Mouse (Mus musculus): ENCODE measurements around the gene Trim17. TPM values are rescaled to one million over a fixed set of nuclear protein-coding genes. Genes with fewer than 3 reads are reported as not detected.

The Trim17 gene
- polyA plus RNA-seq, 1 experiment from 2014 or later: 0.13 TPM

DNA sequence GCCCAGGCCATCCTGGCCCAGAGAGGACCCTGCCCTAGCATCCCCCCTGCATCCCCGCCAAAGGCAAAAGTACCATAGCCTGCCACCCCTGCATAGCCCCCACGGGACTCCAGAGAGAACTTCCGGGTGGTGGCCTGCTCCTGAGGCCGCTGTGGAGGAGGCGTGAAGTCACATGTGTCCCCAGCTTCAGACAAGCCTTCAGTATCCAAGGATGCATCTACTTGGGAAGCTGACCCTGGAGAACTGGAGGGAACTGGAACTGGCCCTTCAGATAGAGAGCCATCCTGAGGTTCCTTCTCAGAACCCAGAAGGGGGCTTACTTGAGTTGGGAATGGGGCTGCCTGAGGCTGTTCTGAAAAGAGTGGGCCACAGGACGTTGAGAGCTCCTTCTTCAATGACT, 45.3 kb downstream of the Trim17 start:
- Histone ChIP-seq H3K9me3 (replicated peaks) (no peaks in the 10 kb centered on the region), H3K4me3 (no peak overlapping the region), H3K27ac (no peak overlapping the region), H3K27me3 (replicated peaks) (peaks cover 54% of the 10 kb centered on the region), H3K4me2 (no peak overlapping the region), H3K4me1 (peaks cover 14% of the 10 kb centered on the region), H3K9ac (no peak overlapping the region), H3K36me3 (no peaks in the 10 kb centered on the region)
- WGBS (ENCODE audit: insufficient replicate concordance): 69% methylated on average over 6 of the region's 6 CpGs
- ATAC-seq: no peak

DNA sequence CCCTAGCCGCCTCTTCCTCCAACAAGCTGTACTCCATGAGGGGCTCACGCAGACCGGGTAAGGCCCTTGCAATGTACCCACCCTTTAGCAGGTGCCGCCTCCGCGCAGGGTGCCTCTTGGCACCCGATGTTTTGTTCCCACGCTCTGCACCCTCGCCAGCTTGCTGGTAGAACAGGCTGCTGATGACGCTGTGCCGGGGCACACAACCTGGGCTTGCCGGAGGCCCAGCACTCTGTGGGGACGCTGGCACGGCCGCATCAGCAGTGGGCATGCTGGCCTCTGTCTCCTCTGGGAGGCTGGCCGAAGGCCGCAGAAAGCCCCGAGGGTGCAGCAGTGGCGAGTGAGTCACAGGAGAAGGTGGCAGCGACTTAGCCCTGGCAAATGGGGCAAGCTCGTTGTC, 46.1 kb downstream of the Trim17 start:
- Histone ChIP-seq H3K4me2 (no peak overlapping the region), H3K27me3 (replicated peaks) (peaks cover 46% of the 10 kb centered on the region), H3K9ac (no peak overlapping the region), H3K4me1 (peaks cover 9% of the 10 kb centered on the region), H3K36me3 (no peaks in the 10 kb centered on the region), H3K27ac (no peak overlapping the region), H3K4me3 (no peak overlapping the region), H3K9me3 (replicated peaks) (no peaks in the 10 kb centered on the region)
- WGBS (ENCODE audit: insufficient replicate concordance): 82% methylated on average over 21 of the region's 21 CpGs
- ATAC-seq: no peak

DNA sequence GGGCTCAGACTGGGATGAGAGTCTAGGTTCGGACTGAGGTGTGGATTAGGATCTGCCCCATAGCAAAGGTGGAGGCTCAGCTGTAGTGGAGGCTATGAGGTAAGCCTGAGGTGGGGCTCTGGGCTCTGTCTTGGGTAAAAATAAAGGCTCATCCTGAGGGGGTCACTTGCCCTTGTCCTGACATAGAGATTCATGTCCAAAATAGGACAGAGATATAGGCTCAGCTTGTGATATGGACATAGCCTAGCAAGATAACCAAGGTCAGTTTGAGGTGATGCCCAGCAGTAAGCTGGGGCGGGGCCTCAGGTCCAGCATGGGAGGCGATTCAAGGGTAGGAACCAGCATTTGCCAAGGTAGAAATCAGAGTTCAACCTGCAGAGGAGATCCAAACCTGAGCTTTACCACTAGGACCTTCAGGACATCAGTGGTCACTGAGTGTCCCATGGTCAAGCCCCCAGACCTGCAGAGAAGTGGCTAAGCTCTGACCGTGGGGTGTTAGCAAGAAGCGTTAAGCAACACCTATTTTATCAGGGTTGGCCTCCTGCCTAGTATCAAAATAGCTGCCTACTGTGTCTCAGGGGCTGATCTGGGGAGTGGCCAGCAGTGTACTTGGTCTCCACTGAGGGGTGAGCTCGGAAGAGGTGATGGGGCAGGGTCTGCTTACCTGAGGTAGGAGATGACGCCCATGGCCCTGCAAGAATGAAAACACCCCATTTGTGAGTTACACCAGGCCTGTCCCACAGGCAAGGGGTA, 48.0 kb downstream of the Trim17 start:
- no peak overlapping the region for H3K9ac ChIP-seq
- ATAC-seq: no peak
- H3K9me3 ChIP-seq (replicated peaks): no peaks in the 10 kb centered on the region
- no peak overlapping the region for H3K27ac ChIP-seq
- 61% methylated on average over 7 of the region's 7 CpGs for WGBS (ENCODE audit: insufficient replicate concordance)
- H3K36me3 ChIP-seq: no peaks in the 10 kb centered on the region
- no peak overlapping the region for H3K4me2 ChIP-seq
- peaks cover 4% of the 10 kb centered on the region; the same call in 1 of the 2 replicates for H3K4me1 ChIP-seq
- H3K4me3 ChIP-seq: no peak overlapping the region
- H3K27me3 ChIP-seq (replicated peaks): peaks cover 28% of the 10 kb centered on the region; the same call in 1 of the 2 replicates

DNA sequence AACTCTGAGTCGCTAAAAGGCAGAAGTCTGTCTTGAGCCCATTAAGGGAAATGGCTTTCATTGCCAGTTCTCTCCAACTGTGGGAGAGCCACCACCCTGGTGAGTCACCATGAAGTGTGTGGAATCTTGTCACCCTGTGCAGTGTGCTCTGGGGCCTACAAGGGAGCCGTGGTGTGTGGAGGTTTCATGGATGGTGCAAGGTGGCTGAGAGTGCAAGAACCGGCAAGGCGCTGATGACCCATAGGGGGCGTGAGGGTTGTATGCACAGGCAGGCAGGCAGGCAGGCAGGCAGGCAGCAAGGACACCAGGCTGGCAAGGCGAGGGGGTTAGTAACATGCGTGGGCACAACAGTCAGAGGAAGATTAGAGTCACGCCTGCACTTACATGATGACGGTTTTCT, 60.6 kb downstream of the Trim17 start:
- no peak overlapping the region for H3K4me3 ChIP-seq
- H3K27ac ChIP-seq: no peak overlapping the region
- no peak for ATAC-seq
- no peaks in the 10 kb centered on the region for H3K4me1 ChIP-seq
- H3K27me3 ChIP-seq (replicated peaks): no peaks in the 10 kb centered on the region; the same call in 1 of the 2 replicates
- H3K36me3 ChIP-seq: no peaks in the 10 kb centered on the region
- H3K9ac ChIP-seq: no peak overlapping the region
- no peak overlapping the region for H3K4me2 ChIP-seq
- WGBS (ENCODE audit: insufficient replicate concordance): 32% methylated on average over 9 of the region's 9 CpGs
- no peaks in the 10 kb centered on the region for H3K9me3 ChIP-seq (replicated peaks)

Small RNAs within 50 kb of the gene (microRNA-seq; reads per million reads assigned to microRNA genes)
- gene Gm44313: 2.1 reads per million

Other genes starting within 250 kb of the Trim17 start
- gene Olfr318, start 230.7 kb upstream of the Trim17 start, polyA plus RNA-seq (2016; fragmentation: Nextera tagmentation; extraction: Ambion mirVana): not detected in 2 replicates
- not detected in 2 replicates for gene Olfr317, start 215.5 kb upstream of the Trim17 start, polyA plus RNA-seq (2016; fragmentation: Nextera tagmentation; extraction: Ambion mirVana)
- gene Olfr316, start 202.0 kb upstream of the Trim17 start, polyA plus RNA-seq (2016; fragmentation: Nextera tagmentation; extraction: Ambion mirVana): not detected in 2 replicates
- not detected in 2 replicates for gene Olfr315, start 181.5 kb upstream of the Trim17 start, polyA plus RNA-seq (2016; fragmentation: Nextera tagmentation; extraction: Ambion mirVana)
- gene Olfr314, start 171.7 kb upstream of the Trim17 start, polyA plus RNA-seq (2016; fragmentation: Nextera tagmentation; extraction: Ambion mirVana): not detected in 2 replicates
- 0.31 TPM in 1 of 2 replicates, not detected in the other for gene Fam183b, start 152.7 kb upstream of the Trim17 start, polyA plus RNA-seq (2016; fragmentation: Nextera tagmentation; extraction: Ambion mirVana)
- not detected in 2 replicates for gene Olfr313, start 139.7 kb upstream of the Trim17 start, polyA plus RNA-seq (2016; fragmentation: Nextera tagmentation; extraction: Ambion mirVana)
- not detected in 2 replicates for gene Olfr312, start 125.4 kb upstream of the Trim17 start, polyA plus RNA-seq (2016; fragmentation: Nextera tagmentation; extraction: Ambion mirVana)
- gene Olfr311, start 115.4 kb upstream of the Trim17 start, polyA plus RNA-seq (2016; fragmentation: Nextera tagmentation; extraction: Ambion mirVana): not detected in 2 replicates
- gene Gm12258, start 107.5 kb upstream of the Trim17 start, polyA plus RNA-seq (2016; fragmentation: Nextera tagmentation; extraction: Ambion mirVana): 2.5 and 2.8 TPM in 2 replicates
- 3.2 and 3.6 TPM in 2 replicates for gene 2810021J22Rik, start 87.5 kb upstream of the Trim17 start, polyA plus RNA-seq (2016; fragmentation: Nextera tagmentation; extraction: Ambion mirVana)
- 6.1 and 7.1 TPM in 2 replicates for gene Zfp39, start 50.5 kb upstream of the Trim17 start, polyA plus RNA-seq (2016; fragmentation: Nextera tagmentation; extraction: Ambion mirVana)
- gene Btnl10, start 36.8 kb upstream of the Trim17 start, polyA plus RNA-seq (2016; fragmentation: Nextera tagmentation; extraction: Ambion mirVana): 9.5 and 10.9 TPM in 2 replicates
- 200 and 207 TPM in 2 replicates for gene Rnf187, start 15.8 kb upstream of the Trim17 start, polyA plus RNA-seq (2016; fragmentation: Nextera tagmentation; extraction: Ambion mirVana)
- 5.3 and 5.7 TPM in 2 replicates for gene Hist3h2ba, start 5.8 kb upstream of the Trim17 start, polyA plus RNA-seq (2016; fragmentation: Nextera tagmentation; extraction: Ambion mirVana)
- gene Hist3h2a, start within 50 bp of the Trim17 start, polyA plus RNA-seq (2016; fragmentation: Nextera tagmentation; extraction: Ambion mirVana): 14.3 and 16.9 TPM in 2 replicates
- gene Trim11, start 23.4 kb downstream of the Trim17 start, polyA plus RNA-seq (2016; fragmentation: Nextera tagmentation; extraction: Ambion mirVana): 11.2 and 11.5 TPM in 2 replicates
- gene Obscn, start 181.7 kb downstream of the Trim17 start, polyA plus RNA-seq (2016; fragmentation: Nextera tagmentation; extraction: Ambion mirVana): 0.42 and 0.51 TPM in 2 replicates
- 14.2 and 14.5 TPM in 2 replicates for gene Iba57, start 209.1 kb downstream of the Trim17 start, polyA plus RNA-seq (2016; fragmentation: Nextera tagmentation; extraction: Ambion mirVana)
- gene Gjc2, start 228.5 kb downstream of the Trim17 start, polyA plus RNA-seq (2016; fragmentation: Nextera tagmentation; extraction: Ambion mirVana): 0.10 and 0.14 TPM in 2 replicates
- 73.7 and 81.3 TPM in 2 replicates for gene Guk1, start 237.5 kb downstream of the Trim17 start, polyA plus RNA-seq (2016; fragmentation: Nextera tagmentation; extraction: Ambion mirVana)
- gene Mrpl55, start 247.8 kb downstream of the Trim17 start, polyA plus RNA-seq (2016; fragmentation: Nextera tagmentation; extraction: Ambion mirVana): 78.3 and 82.8 TPM in 2 replicates

All from liver, embryonic 12.5 days (tissue).